Mouse (Mus musculus): ENCODE measurements around the gene Ankrd36.

GRCm38 (mm10) chr11:5567654-5568053, 1.8 kb upstream of the Ankrd36 start:
- TF ChIP-seq CTCF (IDR thresholded peaks at IDR 0.05; ENCODE audit: low read depth), result no peak
- no peak for TF ChIP-seq EP300 (IDR thresholded peaks at IDR 0.05; ENCODE audit: low read depth)
